Mouse (Mus musculus) lung, postnatal 4 days (tissue): ENCODE results near the gene Fam166b.

Experiments used
- DNase-seq, 2 experiments: peaks; one replicate each; pipeline ENCODE4 v3.0.0; 2021

The Fam166b gene

GRCm38 (mm10) chr4:43428946-43429345 is at the start of gene Fam166b:
TSS of gene Fam166b (minus strand) at chr4:43429134.
- DNase-seq: peak; percentile 59 to 72

GRCm38 (mm10) chr4:43478534-43478858 is 49.6 kb upstream of the Fam166b start:
- DNase-seq: no peak

- DNase-seq: peak; percentile 91 to 92
Observed at GRCm38 (mm10) chr4:43477857-43478533, 49.1 kb upstream of the Fam166b start.

- DNase-seq: no peak
Observed at GRCm38 (mm10) chr4:43476604-43477003, 47.7 kb upstream of the Fam166b start.

- no peak for DNase-seq
Observed at GRCm38 (mm10) chr4:43473636-43474035, 44.7 kb upstream of the Fam166b start.

- DNase-seq: no peak
Observed at GRCm38 (mm10) chr4:43470301-43470700, 41.4 kb upstream of the Fam166b start.

GRCm38 (mm10) chr4:43466872-43467271 is 37.9 kb upstream of the Fam166b start:
- no peak for DNase-seq

- no peak for DNase-seq
Observed at GRCm38 (mm10) chr4:43465935-43466334, 37.0 kb upstream of the Fam166b start.

- DNase-seq: no peak
Observed at GRCm38 (mm10) chr4:43463102-43463501, 34.2 kb upstream of the Fam166b start.

- DNase-seq: peak in 1 of 2 experiments; percentile 30
Observed at GRCm38 (mm10) chr4:43457124-43457523, 28.2 kb upstream of the Fam166b start.

GRCm38 (mm10) chr4:43456470-43456869 is 27.5 kb upstream of the Fam166b start:
- no peak for DNase-seq

- DNase-seq: no peak
Observed at GRCm38 (mm10) chr4:43454041-43454836, 25.3 kb upstream of the Fam166b start, which contains the start of gene Cd72. TSS of gene Cd72 (minus strand) at chr4:43454628.

- DNase-seq: no peak
Observed at GRCm38 (mm10) chr4:43453413-43453812, 24.5 kb upstream of the Fam166b start.

GRCm38 (mm10) chr4:43452315-43452714 is 23.4 kb upstream of the Fam166b start:
- no peak for DNase-seq

GRCm38 (mm10) chr4:43448554-43448953 is 19.6 kb upstream of the Fam166b start:
- DNase-seq: no peak

- peak in 1 of 2 experiments; percentile 27 for DNase-seq
Observed at GRCm38 (mm10) chr4:43447251-43447650, 18.3 kb upstream of the Fam166b start.

- DNase-seq: peak in 1 of 2 experiments; percentile 44
Observed at GRCm38 (mm10) chr4:43443511-43443910, 14.6 kb upstream of the Fam166b start.

- peak; percentile 81 to 91 for DNase-seq
Observed at GRCm38 (mm10) chr4:43442456-43443361, 13.8 kb upstream of the Fam166b start.

- DNase-seq: peak; percentile 99 to 100
Observed at GRCm38 (mm10) chr4:43442044-43442443, 13.1 kb upstream of the Fam166b start.

- DNase-seq: no peak
Observed at GRCm38 (mm10) chr4:43441639-43442038, 12.7 kb upstream of the Fam166b start, which contains the start of gene Tesk1. TSS of gene Tesk1 (plus strand) at chr4:43441939.

GRCm38 (mm10) chr4:43432832-43433231 is 3.9 kb upstream of the Fam166b start:
- no peak for DNase-seq

- peak; percentile 75 to 87 for DNase-seq
Observed at GRCm38 (mm10) chr4:43431690-43432089, 2.8 kb upstream of the Fam166b start.
